Mouse (Mus musculus): ENCODE data around the gene Pam. TPM values are rescaled to one million over a fixed set of nuclear protein-coding genes. Genes with fewer than 3 reads are reported as not detected.

The Pam gene
- polyA plus RNA-seq, 1 experiment from 2014 or later = 76.4 TPM

DNA sequence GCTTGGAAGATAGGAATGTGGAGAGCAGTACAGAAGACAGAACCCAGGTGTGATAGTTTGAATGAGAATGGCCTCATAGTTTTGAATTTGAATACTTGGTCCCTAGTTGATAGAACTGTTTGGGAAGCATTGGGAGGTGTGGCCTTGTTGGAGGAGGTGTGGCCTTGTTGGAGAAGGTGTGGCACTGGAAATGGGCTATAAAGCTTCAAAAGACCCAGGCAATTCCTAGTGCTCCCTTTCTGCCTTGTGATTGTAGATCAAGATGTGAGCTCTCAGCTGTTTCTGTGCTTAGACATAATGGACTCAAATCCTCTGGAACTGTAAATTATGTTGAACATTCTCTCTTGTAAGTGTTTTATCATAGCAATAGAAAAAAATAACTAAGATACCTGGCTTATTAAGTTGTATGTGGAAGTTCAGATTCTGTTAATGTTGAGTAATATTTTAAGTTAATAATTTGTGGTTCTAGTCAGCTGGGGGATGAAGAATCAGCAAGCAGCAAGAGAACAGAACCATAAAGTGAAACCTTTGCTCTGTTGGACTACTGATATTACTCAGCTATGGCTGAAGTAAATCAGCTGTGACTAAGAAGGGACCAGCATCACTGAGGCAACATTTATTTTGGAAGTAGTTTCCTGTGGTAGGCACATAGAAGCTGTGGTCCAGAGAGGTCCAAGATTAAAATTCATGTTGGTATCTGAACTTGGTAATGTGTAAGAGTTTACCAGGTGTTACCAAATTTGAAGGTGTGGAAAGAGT is 33.1 kb upstream of the Pam start:
- Histone ChIP-seq H3K27me3 (ENCODE audit: control insufficient read depth, insufficient read depth, low read length) (no peaks in the 10 kb centered on the region), H3K9me3 (ENCODE audit: control insufficient read depth, low read length) (no peaks in the 10 kb centered on the region), H3K9ac (ENCODE audit: low read length) (no peak overlapping the region), H3K4me1 (replicated peaks; ENCODE audit: control insufficient read depth, insufficient read depth) (no peaks in the 10 kb centered on the region), H3K4me3 (ENCODE audit: low read depth, low read length) (no peak overlapping the region), H3K27ac (replicated peaks) (no peak overlapping the region), H3K36me3 (ENCODE audit: control insufficient read depth, insufficient read depth, low read length) (no peaks in the 10 kb centered on the region), H3K4me2 (replicated peaks; ENCODE audit: low read depth) (no peak overlapping the region)
- ATAC-seq (ENCODE audit: low FRiP score, low TSS enrichment) (no peak), DNase-seq (ENCODE audit: low spot score) (no peak)
- TF ChIP-seq CTCF (IDR thresholded peaks at IDR 0.05; ENCODE audit: low read depth) = no peak
- TF ChIP-seq EP300 (optimal IDR thresholded peaks at IDR 0.05) = no peak

DNA sequence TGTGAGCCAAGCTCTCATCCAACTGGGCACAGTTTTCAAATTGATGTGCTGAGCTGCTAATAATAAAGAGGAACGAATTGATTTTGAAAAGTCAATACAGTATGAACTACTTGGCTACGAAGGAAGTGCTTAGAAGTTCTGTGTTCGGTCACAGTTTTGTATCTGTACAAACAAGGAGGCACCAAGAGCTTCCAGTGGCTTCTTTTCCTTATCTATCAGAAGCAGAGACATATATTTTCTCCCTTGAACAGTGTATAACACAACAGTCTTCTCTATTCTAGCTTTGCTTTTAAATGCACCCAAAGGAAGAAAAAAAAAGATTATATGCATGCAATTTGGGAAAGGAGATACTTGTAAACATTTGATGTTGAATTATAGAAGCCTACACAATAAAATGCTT is 30.8 kb upstream of the Pam start:
- Histone ChIP-seq H3K4me2 (replicated peaks; ENCODE audit: low read depth) (no peak overlapping the region), H3K27ac (replicated peaks) (no peak overlapping the region), H3K4me3 (ENCODE audit: low read depth, low read length) (no peak overlapping the region), H3K9ac (ENCODE audit: low read length) (no peak overlapping the region), H3K4me1 (replicated peaks; ENCODE audit: control insufficient read depth, insufficient read depth) (no peaks in the 10 kb centered on the region), H3K27me3 (ENCODE audit: control insufficient read depth, insufficient read depth, low read length) (no peaks in the 10 kb centered on the region), H3K36me3 (ENCODE audit: control insufficient read depth, insufficient read depth, low read length) (no peaks in the 10 kb centered on the region), H3K9me3 (ENCODE audit: control insufficient read depth, low read length) (no peaks in the 10 kb centered on the region)
- ATAC-seq (ENCODE audit: low FRiP score, low TSS enrichment) (no peak), DNase-seq (ENCODE audit: low spot score) (no peak)
- TF ChIP-seq EP300 (optimal IDR thresholded peaks at IDR 0.05) (no peak), CTCF (IDR thresholded peaks at IDR 0.05; ENCODE audit: low read depth) (no peak)
- 90% methylated on average over 3 of the region's 3 CpGs for WGBS

DNA sequence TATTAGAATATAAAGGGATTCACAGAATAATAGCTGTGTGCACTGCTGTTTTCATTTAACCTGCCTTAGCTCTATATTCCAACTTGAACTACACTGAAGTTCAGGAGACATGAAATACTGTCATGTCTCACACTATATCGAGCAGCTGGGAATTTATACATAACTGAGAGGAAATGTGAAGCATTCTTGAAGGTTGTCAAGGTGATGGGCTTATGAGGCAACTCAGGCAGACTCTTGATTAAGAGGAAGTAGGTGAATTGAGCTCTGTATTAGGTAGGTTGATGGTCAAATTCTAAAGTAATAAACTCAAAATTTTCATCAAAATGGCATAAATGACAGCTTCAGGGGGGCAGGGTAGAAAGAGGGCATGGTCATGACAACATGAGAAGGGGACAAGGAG is 29.3 kb upstream of the Pam start:
- DNase-seq (ENCODE audit: low spot score) = no peak
- Histone ChIP-seq H3K9me3 (ENCODE audit: control insufficient read depth, low read length) (no peaks in the 10 kb centered on the region), H3K27ac (replicated peaks) (no peak overlapping the region), H3K4me1 (replicated peaks; ENCODE audit: control insufficient read depth, insufficient read depth) (no peaks in the 10 kb centered on the region), H3K4me2 (replicated peaks; ENCODE audit: low read depth) (no peak overlapping the region), H3K27me3 (ENCODE audit: control insufficient read depth, insufficient read depth, low read length) (no peaks in the 10 kb centered on the region), H3K9ac (ENCODE audit: low read length) (no peak overlapping the region), H3K4me3 (ENCODE audit: low read depth, low read length) (no peak overlapping the region), H3K36me3 (ENCODE audit: control insufficient read depth, insufficient read depth, low read length) (no peaks in the 10 kb centered on the region)
- 58% methylated on average over 1 of the region's 1 CpGs for WGBS
- TF ChIP-seq EP300 (optimal IDR thresholded peaks at IDR 0.05) = no peak
- no peak for TF ChIP-seq CTCF (IDR thresholded peaks at IDR 0.05; ENCODE audit: low read depth)
- no peak for ATAC-seq (ENCODE audit: low FRiP score, low TSS enrichment)

DNA sequence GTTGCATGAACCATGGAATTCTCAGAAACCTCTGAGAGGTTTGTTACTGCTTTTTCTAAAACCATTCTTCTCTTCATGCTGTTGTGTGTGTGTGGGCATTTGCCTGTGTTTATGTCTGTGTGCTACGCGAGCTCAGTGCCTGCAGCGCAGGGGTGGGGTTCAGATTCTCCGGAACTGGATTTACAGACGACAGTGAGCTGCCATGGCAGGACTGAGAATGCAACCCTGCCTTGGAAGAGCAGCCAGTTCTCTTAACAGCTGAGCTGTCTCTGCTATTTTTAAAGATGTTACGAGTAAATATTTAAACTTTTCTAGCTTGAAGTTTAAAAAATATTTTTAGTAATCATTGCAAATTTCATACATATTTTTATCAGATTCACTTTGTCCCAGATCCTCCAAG is 24.1 kb upstream of the Pam start:
- H3K9ac ChIP-seq (ENCODE audit: low read length) = no peak overlapping the region
- no peak for ATAC-seq (ENCODE audit: low FRiP score, low TSS enrichment)
- H3K36me3 ChIP-seq (ENCODE audit: control insufficient read depth, insufficient read depth, low read length) = no peaks in the 10 kb centered on the region
- H3K4me2 ChIP-seq (replicated peaks; ENCODE audit: low read depth) = no peak overlapping the region
- 46% methylated on average over 6 of the region's 6 CpGs for WGBS
- no peak for DNase-seq (ENCODE audit: low spot score)
- H3K4me1 ChIP-seq (replicated peaks; ENCODE audit: control insufficient read depth, insufficient read depth) = no peaks in the 10 kb centered on the region
- TF ChIP-seq EP300 (optimal IDR thresholded peaks at IDR 0.05) = no peak
- no peak for TF ChIP-seq CTCF (IDR thresholded peaks at IDR 0.05; ENCODE audit: low read depth)
- H3K27ac ChIP-seq (replicated peaks) = no peak overlapping the region
- no peaks in the 10 kb centered on the region for H3K9me3 ChIP-seq (ENCODE audit: control insufficient read depth, low read length)
- H3K4me3 ChIP-seq (ENCODE audit: low read depth, low read length) = no peak overlapping the region
- H3K27me3 ChIP-seq (ENCODE audit: control insufficient read depth, insufficient read depth, low read length) = no peaks in the 10 kb centered on the region

DNA sequence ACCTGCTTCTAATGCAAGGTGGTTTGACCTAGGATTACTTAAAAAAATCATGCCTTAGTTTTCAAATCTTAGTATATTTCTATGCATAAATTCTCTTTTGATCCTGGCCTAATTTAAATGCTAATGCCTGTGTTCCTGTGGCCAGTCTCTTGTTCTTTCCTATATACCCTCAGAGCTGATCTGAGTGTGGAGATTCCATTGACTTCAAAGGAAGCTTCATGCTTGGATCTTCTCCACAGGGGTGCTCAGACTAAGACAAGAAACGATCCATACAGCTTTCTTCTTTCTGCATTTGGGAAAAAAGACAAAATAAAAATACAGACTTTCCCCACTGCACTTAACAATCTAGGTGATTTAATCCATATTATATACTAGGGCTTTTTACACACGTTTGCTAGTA is 12.2 kb upstream of the Pam start:
- 60% methylated on average over 2 of the region's 2 CpGs for WGBS
- no peaks in the 10 kb centered on the region for H3K27me3 ChIP-seq (ENCODE audit: control insufficient read depth, insufficient read depth, low read length)
- H3K4me1 ChIP-seq (replicated peaks; ENCODE audit: control insufficient read depth, insufficient read depth) = no peaks in the 10 kb centered on the region
- H3K27ac ChIP-seq (replicated peaks) = no peak overlapping the region
- no peak overlapping the region for H3K4me3 ChIP-seq (ENCODE audit: low read depth, low read length)
- DNase-seq (ENCODE audit: low spot score) (no peak), ATAC-seq (ENCODE audit: low FRiP score, low TSS enrichment) (no peak)
- H3K36me3 ChIP-seq (ENCODE audit: control insufficient read depth, insufficient read depth, low read length) = no peaks in the 10 kb centered on the region
- no peak overlapping the region for H3K9ac ChIP-seq (ENCODE audit: low read length)
- no peak overlapping the region for H3K4me2 ChIP-seq (replicated peaks; ENCODE audit: low read depth)
- 0 out of 2 replicates have a peak, but pooled peaks cover 3% of the 10 kb centered on the region for H3K9me3 ChIP-seq (ENCODE audit: control insufficient read depth, low read length)
- no peak for TF ChIP-seq EP300 (optimal IDR thresholded peaks at IDR 0.05)
- TF ChIP-seq CTCF (IDR thresholded peaks at IDR 0.05; ENCODE audit: low read depth) = no peak

DNA sequence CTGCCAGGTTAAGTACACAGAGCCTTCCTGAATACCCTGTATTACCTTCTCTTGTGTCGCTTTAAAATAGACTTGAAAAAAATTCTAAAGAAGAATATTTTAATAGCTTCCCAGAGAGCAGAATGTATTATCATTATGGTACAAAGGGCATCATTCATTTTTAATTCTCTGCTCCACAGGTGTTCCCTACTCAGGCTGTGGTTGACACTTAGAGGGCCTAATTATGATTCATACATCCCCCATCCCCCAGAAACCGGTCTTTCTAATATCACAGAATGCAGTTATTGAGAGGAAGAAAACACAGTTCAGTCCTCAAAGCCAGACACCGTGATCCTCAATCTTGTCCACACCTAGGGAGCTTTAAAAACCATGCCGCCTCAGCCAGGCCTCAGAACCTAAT is 4.0 kb upstream of the Pam start:
- no peaks in the 10 kb centered on the region for H3K36me3 ChIP-seq (ENCODE audit: control insufficient read depth, insufficient read depth, low read length)
- H3K4me1 ChIP-seq (replicated peaks; ENCODE audit: control insufficient read depth, insufficient read depth) = no peaks in the 10 kb centered on the region
- no peak for ATAC-seq (ENCODE audit: low FRiP score, low TSS enrichment)
- DNase-seq (ENCODE audit: low spot score) = no peak
- 64% methylated on average over 4 of the region's 4 CpGs for WGBS
- no peaks in the 10 kb centered on the region for H3K27me3 ChIP-seq (ENCODE audit: control insufficient read depth, insufficient read depth, low read length)
- no peak overlapping the region for H3K27ac ChIP-seq (replicated peaks)
- H3K9me3 ChIP-seq (ENCODE audit: control insufficient read depth, low read length) = 0 out of 2 replicates have a peak, but pooled peaks cover 3% of the 10 kb centered on the region
- TF ChIP-seq EP300 (optimal IDR thresholded peaks at IDR 0.05) (no peak), CTCF (IDR thresholded peaks at IDR 0.05; ENCODE audit: low read depth) (no peak)
- H3K4me2 ChIP-seq (replicated peaks; ENCODE audit: low read depth) = no peak overlapping the region
- H3K9ac ChIP-seq (ENCODE audit: low read length) = no peak overlapping the region
- no peak overlapping the region for H3K4me3 ChIP-seq (ENCODE audit: low read depth, low read length)

Measured in stomach, postnatal 0 days (tissue).